Mouse (Mus musculus) stomach, postnatal 0 days (tissue): ENCODE data around the gene Chd3. TPM values are rescaled to one million over a fixed set of nuclear protein-coding genes. Genes with fewer than 3 reads are reported as not detected.

Experiments
- ATAC-seq: fragments of 200-750 bp; cut with Nextera tagmentation; 2 replicates; pipeline ENCODE4 v1.8.0; 2017; ENCODE audit not compliant: low FRiP score, low TSS enrichment
- DNase-seq: peaks from one replicate; pipeline ENCODE4 v3.0.0-alpha.2; 2016; ENCODE audit warnings: low spot score
- H3K27ac ChIP-seq: fragments of 300-500 bp; sonication (generic); replicated peaks from 2 replicates; pipeline ENCODE4 v1.5.1; 2014; ENCODE audit warnings: mild to moderate bottlenecking, control low read depth
- H3K27me3 ChIP-seq: fragments of 300-500 bp; sonication (generic); 2 replicates; pipeline ENCODE4 v1.6.1; 2014; ENCODE audit warnings: low read length; ENCODE audit not compliant: control insufficient read depth, insufficient read depth
- H3K36me3 ChIP-seq: fragments of 300-500 bp; sonication (generic); 2 replicates; pipeline ENCODE4 v1.6.1; 2014; ENCODE audit warnings: low read length, mixed read lengths; ENCODE audit not compliant: control insufficient read depth, insufficient read depth
- H3K4me1 ChIP-seq: fragments of 300-500 bp; sonication (generic); replicated peaks from 2 replicates; pipeline ENCODE4 v1.6.1; 2014; ENCODE audit warnings: antibody characterized with exemption; ENCODE audit not compliant: control insufficient read depth, insufficient read depth
- H3K4me2 ChIP-seq: fragments of 300-500 bp; sonication (generic); replicated peaks from 2 replicates; pipeline ENCODE4 v1.6.1; 2014; ENCODE audit warnings: low read depth, mild to moderate bottlenecking, control low read depth, moderate library complexity
- H3K4me3 ChIP-seq: fragments of 300-500 bp; sonication (generic); 2 replicates; pipeline ENCODE4 v1.5.1; 2014; ENCODE audit warnings: low read depth, low read length, control low read depth
- H3K9ac ChIP-seq: fragments of 300-500 bp; sonication (generic); 2 replicates; pipeline ENCODE4 v1.6.1; 2014; ENCODE audit warnings: mild to moderate bottlenecking, low read length, control low read depth, mixed read lengths
- H3K9me3 ChIP-seq: fragments of 300-500 bp; sonication (generic); 2 replicates; pipeline ENCODE4 v1.6.1; 2016; ENCODE audit warnings: low read length; ENCODE audit not compliant: control insufficient read depth
- CTCF ChIP-seq: IDR thresholded peaks from 2 replicates; pipeline ENCODE4 v1.5.1; 2016; ENCODE audit warnings: antibody characterized with exemption, low read depth, mild to moderate bottlenecking, moderate library complexity
- EP300 ChIP-seq: optimal IDR thresholded peaks from 2 replicates; pipeline ENCODE3; 2016; ENCODE audit warnings: antibody characterized with exemption
- WGBS: fragments of 180-500 bp; shearing (Covaris S2); extraction: QIAGEN DNeasy Blood & Tissue Kit; methylation state at CpG from one replicate; pipeline ENCODE4 v1.1.7; 2014; 5-methylcytosine and 5-hydroxymethylcytosine counted together
- polyA plus RNA-seq: library from polyadenylated mRNA; unstranded; fragments of >200 nt; fragmentation: Nextera tagmentation; extraction: Ambion mirVana; gene quantifications from 2 replicates; pipeline ENCODE4 v1.2.1, GENCODE M21; 2015

The Chd3 gene
- polyA plus RNA-seq, 1 experiment from 2014 or later: 18.4 TPM

GRCm38 (mm10) chr11:69331929-69332405, 37.2 kb downstream of the Chd3 start:
- Histone ChIP-seq H3K27ac (0 out of 2 replicates have a peak overlapping the region, but pooled peaks have one; percentile 40), H3K27me3 (no peaks in the 10 kb centered on the region), H3K36me3 (no peaks in the 10 kb centered on the region), H3K9me3 (no peaks in the 10 kb centered on the region), H3K4me1 (peaks cover 2% of the 10 kb centered on the region; the same call in 1 of the 2 replicates), H3K9ac (peak overlapping the region; percentile 57), H3K4me3 (peak overlapping the region; percentile 55), H3K4me2 (peak overlapping the region; percentile 69)
- TF ChIP-seq CTCF (0 out of 2 replicates have a peak, but pooled peaks have one; percentile 15), EP300 (no peak)
- peak; percentile 80 for DNase-seq
- ATAC-seq: peak; percentile 58
- under 1% methylated on average over 24 of the region's 24 CpGs for whole genome bisulfite sequencing

GRCm38 (mm10) chr11:69331152-69331551, 38.1 kb downstream of the Chd3 start:
- WGBS: 88% methylated on average over 6 of the region's 6 CpGs
- DNase-seq: no peak
- H3K9ac ChIP-seq: no peak overlapping the region; the same call in 1 of the 2 replicates
- no peaks in the 10 kb centered on the region for H3K9me3 ChIP-seq
- no peak for ATAC-seq
- TF ChIP-seq CTCF (no peak), EP300 (no peak)
- H3K36me3 ChIP-seq: no peaks in the 10 kb centered on the region
- H3K27me3 ChIP-seq: no peaks in the 10 kb centered on the region
- H3K4me2 ChIP-seq: peak overlapping the region; percentile 69; the same call in 1 of the 2 replicates
- no peak overlapping the region for H3K4me3 ChIP-seq
- H3K4me1 ChIP-seq: peaks cover 6% of the 10 kb centered on the region; the same call in 1 of the 2 replicates
- no peak overlapping the region for H3K27ac ChIP-seq

- ATAC-seq (no peak), DNase-seq (no peak)
- peaks cover 12% of the 10 kb centered on the region; the same call in 1 of the 2 replicates for H3K4me1 ChIP-seq
- H3K27me3 ChIP-seq: no peaks in the 10 kb centered on the region
- H3K9me3 ChIP-seq: no peaks in the 10 kb centered on the region
- no peak for TF ChIP-seq EP300
- TF ChIP-seq CTCF: no peak
- no peak overlapping the region for H3K4me3 ChIP-seq
- H3K27ac ChIP-seq: no peak overlapping the region
- 84% methylated on average over 6 of the region's 6 CpGs for whole genome bisulfite sequencing
- no peaks in the 10 kb centered on the region for H3K36me3 ChIP-seq
- H3K4me2 ChIP-seq: no peak overlapping the region
- H3K9ac ChIP-seq: no peak overlapping the region
Observed at GRCm38 (mm10) chr11:69328517-69328916, 40.7 kb downstream of the Chd3 start.

- no peaks in the 10 kb centered on the region for H3K9me3 ChIP-seq
- H3K27ac ChIP-seq: no peak overlapping the region
- no peak overlapping the region for H3K4me2 ChIP-seq
- ATAC-seq: no peak
- DNase-seq: no peak
- no peak overlapping the region for H3K4me3 ChIP-seq
- TF ChIP-seq CTCF: no peak
- no peak for TF ChIP-seq EP300
- no peaks in the 10 kb centered on the region for H3K36me3 ChIP-seq
- H3K4me1 ChIP-seq: peaks cover 12% of the 10 kb centered on the region; the same call in 1 of the 2 replicates
- WGBS: 54% methylated on average over 6 of the region's 6 CpGs
- H3K27me3 ChIP-seq: no peaks in the 10 kb centered on the region
- H3K9ac ChIP-seq: no peak overlapping the region
Observed at GRCm38 (mm10) chr11:69327648-69328047, 41.6 kb downstream of the Chd3 start.

- H3K9ac ChIP-seq: no peak overlapping the region
- no peaks in the 10 kb centered on the region for H3K9me3 ChIP-seq
- TF ChIP-seq EP300 (no peak), CTCF (no peak)
- H3K4me1 ChIP-seq: peaks cover 10% of the 10 kb centered on the region; the same call in 1 of the 2 replicates
- H3K27ac ChIP-seq: no peak overlapping the region
- no peak for DNase-seq
- no peaks in the 10 kb centered on the region for H3K27me3 ChIP-seq
- no peak overlapping the region for H3K4me3 ChIP-seq
- H3K4me2 ChIP-seq: no peak overlapping the region
- 26% methylated on average over 9 of the region's 9 CpGs for WGBS
- no peaks in the 10 kb centered on the region for H3K36me3 ChIP-seq
- no peak for ATAC-seq
Observed at GRCm38 (mm10) chr11:69327157-69327442, 42.1 kb downstream of the Chd3 start.

GRCm38 (mm10) chr11:69326408-69327156, 42.6 kb downstream of the Chd3 start:
- H3K36me3 ChIP-seq: no peaks in the 10 kb centered on the region
- peak overlapping the region; percentile 67 for H3K9ac ChIP-seq
- WGBS: 2% methylated on average over 45 of the region's 45 CpGs
- peak overlapping the region; percentile 57 for H3K4me3 ChIP-seq
- H3K9me3 ChIP-seq: no peaks in the 10 kb centered on the region
- H3K27ac ChIP-seq: peak overlapping the region; percentile 78; the same call in 1 of the 2 replicates
- no peaks in the 10 kb centered on the region for H3K27me3 ChIP-seq
- peaks cover 10% of the 10 kb centered on the region; the same call in 1 of the 2 replicates for H3K4me1 ChIP-seq
- H3K4me2 ChIP-seq: peak overlapping the region; percentile 99
- TF ChIP-seq CTCF (no peak), EP300 (no peak)
- no peak for ATAC-seq
- DNase-seq: no peak
